Mouse (Mus musculus) heart, adult 2 months (tissue): ENCODE results near the gene Fam166a. TPM values are rescaled to one million over a fixed set of nuclear protein-coding genes. Genes with fewer than 3 reads are reported as not detected.

Source experiments
- DNase-seq, 2 experiments: peaks; one replicate each; pipeline ENCODE4 v3.0.0; 2021
- H3K27ac ChIP-seq: fragments of 200-600 bp; 2 replicates; pipeline ENCODE4 v1.8.1; 2022
- H3K27me3 ChIP-seq: fragments of 200-500 bp; 2 replicates; pipeline ENCODE4 v1.6.1; 2012; ENCODE audit warnings: mild to moderate bottlenecking, low read length, inconsistent platforms, mixed read lengths; ENCODE audit not compliant: control insufficient read depth, insufficient read depth
- H3K36me3 ChIP-seq: fragments of 200-500 bp; 2 replicates; pipeline ENCODE4 v1.6.1; 2012; ENCODE audit warnings: low read length, inconsistent platforms; ENCODE audit not compliant: control insufficient read depth, insufficient read depth
- H3K4me1 ChIP-seq: fragments of 200-500 bp; 2 replicates; pipeline ENCODE4 v1.6.1; 2011; ENCODE audit warnings: low read length; ENCODE audit not compliant: control insufficient read depth, insufficient read depth
- H3K4me3 ChIP-seq: fragments of 200-600 bp; 2 replicates; pipeline ENCODE4 v1.8.1; 2022
- H3K79me2 ChIP-seq: fragments of 200-500 bp; replicated peaks from 2 replicates; pipeline ENCODE4 v1.6.1; 2012; ENCODE audit warnings: mild to moderate bottlenecking, inconsistent platforms, low read length, moderate library complexity, mixed read lengths; ENCODE audit not compliant: control insufficient read depth, insufficient read depth
- H3K9ac ChIP-seq: fragments of 200-500 bp; 2 replicates; pipeline ENCODE4 v1.6.1; 2012; ENCODE audit warnings: low read depth, mild to moderate bottlenecking, control low read depth, inconsistent platforms, low read length, mixed read lengths
- CTCF ChIP-seq: fragments of 200-600 bp; IDR thresholded peaks from 2 replicates; pipeline ENCODE4 v1.8.1; 2022; ENCODE audit warnings: antibody characterized with exemption, mild to moderate bottlenecking, moderate library complexity
- EP300 ChIP-seq: fragments of 200-500 bp; IDR thresholded peaks from 2 replicates; pipeline ENCODE4 v1.6.1; 2011; ENCODE audit warnings: low read depth, low read length, control low read depth; ENCODE audit not compliant: insufficient read depth
- POLR2A ChIP-seq: fragments of 200-500 bp; IDR thresholded peaks from 2 replicates; pipeline ENCODE4 v1.6.1; 2011; ENCODE audit warnings: mild to moderate bottlenecking, low read depth, low read length, control low read depth; ENCODE audit not compliant: insufficient read depth
- WGBS: fragments of 180-500 bp; shearing (Covaris S2); methylation state at CpG from one replicate; pipeline ENCODE4 v1.1.7; 2018; 5-methylcytosine and 5-hydroxymethylcytosine counted together
- intact Hi-C: fragments of 180-260 bp; cut with DNase I; formaldehyde crosslinking; loops from one replicate; pipeline ENCODE4 v1.15.1; 2025
- polyA plus RNA-seq: library from polyadenylated mRNA; depleted of rRNA; stranded (reverse); fragments of >200 nt; gene quantifications from 2 replicates; pipeline ENCODE4 v1.2.3, GENCODE M21; 2012
- total RNA-seq, 2 experiments: library from RNA; stranded (reverse); gene quantifications; 2 replicates each; pipeline ENCODE4 v1.2.3; 2021

Fam166a gene
- total and polyA plus RNA-seq, 3 experiments, result 0.21 TPM; not detected in 2

GRCm38 (mm10) chr2:25178285-25178972, 40.1 kb upstream of the Fam166a start:
- WGBS, result 40% methylated on average over 10 of the region's 10 CpGs
- H3K79me2 ChIP-seq, result no peaks in the 10 kb centered on the region
- H3K36me3 ChIP-seq, result no peaks in the 10 kb centered on the region
- peak; percentile 30 to 43 for DNase-seq
- peak overlapping the region; percentile 86 for H3K27ac ChIP-seq
- peak overlapping the region; percentile 21; the same call in 1 of the 2 replicates for H3K4me3 ChIP-seq
- peaks cover 26% of the 10 kb centered on the region for H3K4me1 ChIP-seq
- H3K27me3 ChIP-seq, result no peaks in the 10 kb centered on the region
- TF ChIP-seq POLR2A (0 out of 2 replicates have a peak, but pooled peaks have one; percentile 20), EP300 (no peak)
- H3K9ac ChIP-seq, result no peak overlapping the region
- intact Hi-C loops, result no loop called here

GRCm38 (mm10) chr2:25179566-25180217, 38.9 kb upstream of the Fam166a start:
- Histone ChIP-seq H3K4me3 (peak overlapping the region; percentile 61), H3K27me3 (no peaks in the 10 kb centered on the region), H3K79me2 (no peaks in the 10 kb centered on the region), H3K27ac (peak overlapping the region; percentile 89), H3K36me3 (no peaks in the 10 kb centered on the region), H3K4me1 (peaks cover 27% of the 10 kb centered on the region), H3K9ac (peak overlapping the region; percentile 57)
- TF ChIP-seq EP300 (no peak), CTCF (no peak), POLR2A (no peak)
- WGBS, result 61% methylated on average over 15 of the region's 15 CpGs
- peak in 1 of 2 experiments; percentile 20 for DNase-seq
- intact Hi-C loops, result loop anchor here (1.0 to 5.0 kb wide), 2 partner anchors 17 to 37 kb away; partner anchors contain the start of gene Tor4a

- Histone ChIP-seq H3K4me3 (peak within 1 kb of the TSS; percentile 61), H3K27ac (peak within 1 kb of the TSS; percentile 89), H3K79me2 (no peaks in the 10 kb centered on the region), H3K27me3 (no peaks in the 10 kb centered on the region), H3K9ac (peak within 1 kb of the TSS; percentile 57), H3K4me1 (peaks cover 30% of the 10 kb centered on the region), H3K36me3 (no peaks in the 10 kb centered on the region)
- intact Hi-C loops, result loop anchor here (1.0 to 5.0 kb wide), 2 partner anchors 16 to 38 kb away; partner anchors contain the start of gene Tor4a
- TF ChIP-seq POLR2A, result peak; percentile 98
- peak; percentile 51; the same call in 1 of the 2 replicates for TF ChIP-seq EP300
- peak; percentile 70 for TF ChIP-seq CTCF
- under 1% methylated on average over 35 of the region's 35 CpGs for WGBS
- peak; percentile 93 to 94 for DNase-seq
These were observed 38.1 kb upstream of the Fam166a start, which contains the start of gene Nrarp for GRCm38 (mm10) chr2:25180478-25180903. Gene Nrarp, plus strand, starts transcription at chr2:25180758.

GRCm38 (mm10) chr2:25180973-25181890, 37.3 kb upstream of the Fam166a start:
- peak; percentile 64 to 71 for DNase-seq
- H3K4me3 ChIP-seq, result peak overlapping the region; percentile 61
- intact Hi-C loops, result loop anchor here (1.0 to 5.0 kb wide), 2 partner anchors 15 to 39 kb away; partner anchors contain the start of gene Tor4a
- no peaks in the 10 kb centered on the region for H3K79me2 ChIP-seq
- TF ChIP-seq POLR2A (no peak), CTCF (peak; percentile 42)
- H3K27ac ChIP-seq, result peak overlapping the region; percentile 89
- under 1% methylated on average over 100 of the region's 100 CpGs for WGBS
- no peaks in the 10 kb centered on the region for H3K36me3 ChIP-seq
- no peaks in the 10 kb centered on the region for H3K27me3 ChIP-seq
- peaks cover 23% of the 10 kb centered on the region for H3K4me1 ChIP-seq
- peak overlapping the region; percentile 50 for H3K9ac ChIP-seq

GRCm38 (mm10) chr2:25181891-25182397, 36.6 kb upstream of the Fam166a start:
- DNase-seq, result no peak
- intact Hi-C loops, result loop anchor here (5.0 kb wide), 1 partner anchor 40 kb away; no protein-coding TSS in a partner anchor
- peak overlapping the region; percentile 61 for H3K4me3 ChIP-seq
- H3K4me1 ChIP-seq, result peaks cover 17% of the 10 kb centered on the region
- H3K79me2 ChIP-seq, result no peaks in the 10 kb centered on the region
- H3K36me3 ChIP-seq, result no peaks in the 10 kb centered on the region
- WGBS, result 6% methylated on average over 17 of the region's 17 CpGs
- H3K27ac ChIP-seq, result peak overlapping the region; percentile 89
- TF ChIP-seq POLR2A (no peak), EP300 (no peak), CTCF (0 out of 2 replicates have a peak, but pooled peaks have one; percentile 15)
- no peaks in the 10 kb centered on the region for H3K27me3 ChIP-seq
- peak overlapping the region; percentile 50 for H3K9ac ChIP-seq
